Mouse (Mus musculus) heart, postnatal 0 days (tissue): ENCODE measurements at regions not wholly inside any gene's neighbourhood (a gene's known extent, or its start where the extent isn't known, plus 50 kb on each side); places are given as distances from the start of the nearest gene placed in this dataset.

ENCODE experiments used
- CTCF ChIP-seq: IDR thresholded peaks from 2 replicates; pipeline ENCODE4 v1.5.1; 2016; ENCODE audit warnings: antibody characterized with exemption, control low read depth, low read depth
- EP300 ChIP-seq: IDR thresholded peaks from 2 replicates; pipeline ENCODE4 v1.6.1; 2016; ENCODE audit warnings: antibody characterized with exemption, low read depth

- TF ChIP-seq CTCF (no peak), EP300 (no peak)
These were observed 1165.9 kb upstream of the Gulo start for GRCm38 (mm10) chr14:67174929-67175328.
